Mouse (Mus musculus): ENCODE measurements around the gene Exoc4.

- TF ChIP-seq CTCF (IDR thresholded peaks at IDR 0.05; ENCODE audit: low read depth) = no peak
- no peak for TF ChIP-seq EP300 (optimal IDR thresholded peaks at IDR 0.05)
These were observed 565.5 kb downstream of the Exoc4 start for GRCm38 (mm10) chr6:33814386-33814785.
